Mouse (Mus musculus) erythroblast, embryonic 14.5 days (primary cell): ENCODE measurements around the gene Prodh2.

Experiments
- GATA1 ChIP-seq: IDR thresholded peaks from 2 replicates; pipeline ENCODE4 v1.6.1; 2012; ENCODE audit warnings: low read length, inconsistent platforms, mixed read lengths
- TAL1 ChIP-seq: IDR thresholded peaks from 3 replicates; pipeline ENCODE4 v1.6.1; 2012; ENCODE audit warnings: low read length, inconsistent platforms, mixed read lengths

DNA sequence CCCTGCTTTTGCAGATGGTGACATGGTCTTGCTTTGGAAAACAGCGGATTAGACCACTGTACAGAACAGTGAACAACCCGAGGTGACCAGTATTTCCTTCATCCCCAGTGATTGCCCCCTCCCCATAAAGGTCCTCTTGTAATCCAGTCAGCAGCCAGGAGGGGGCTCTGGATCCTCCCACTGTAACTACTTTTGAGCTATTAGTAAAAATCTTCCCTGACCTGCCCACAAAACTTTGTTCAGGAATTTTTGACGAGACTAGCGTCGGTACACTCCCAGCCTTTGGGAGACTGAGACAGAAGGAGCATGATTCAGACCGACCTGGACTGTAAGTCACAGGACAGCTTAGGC, 2.5 kb upstream of the Prodh2 start:
- TF ChIP-seq TAL1 (no peak), GATA1 (no peak)
